Mouse (Mus musculus) G1E (cell line): ENCODE results near the gene Acrbp. TPM values are rescaled to one million over a fixed set of nuclear protein-coding genes. Genes with fewer than 3 reads are reported as not detected.
"Not testable (repeated sequence)": the region's sequence is repeated elsewhere in the genome, so short reads cannot be mapped to it uniquely, and the experiment has no call there.

Source experiments
- ATAC-seq: 2 replicates; pipeline ENCODE4 v1.8.0; 2016; ENCODE audit warnings: mild to moderate bottlenecking; ENCODE audit not compliant: insufficient number of reproducible peaks, poor library complexity, low FRiP score, severe bottlenecking; ENCODE audit errors: extremely low read depth
- DNase-seq: peaks from one replicate; pipeline ENCODE4 v3.0.0; 2012; ENCODE audit warnings: low spot score
- H3K27me3 ChIP-seq: 2 replicates; pipeline ENCODE4 v1.6.1; 2012; ENCODE audit warnings: mild to moderate bottlenecking, low read length, inconsistent platforms; ENCODE audit not compliant: insufficient read depth
- H3K36me3 ChIP-seq: replicated peaks from 2 replicates; pipeline ENCODE3; 2012; ENCODE audit warnings: mild to moderate bottlenecking, inconsistent platforms
- H3K4me1 ChIP-seq: 2 replicates; pipeline ENCODE4 v1.6.1; 2012; ENCODE audit warnings: low read depth, low read length, inconsistent platforms, mixed read lengths; ENCODE audit not compliant: insufficient read depth
- H3K4me3 ChIP-seq: 2 replicates; pipeline ENCODE4 v1.5.1; 2012; ENCODE audit warnings: low read depth, mild to moderate bottlenecking, inconsistent platforms, low read length, moderate library complexity, mixed read lengths
- H3K9me3 ChIP-seq: replicated peaks from 2 replicates; pipeline ENCODE4 v1.6.1; 2012; ENCODE audit warnings: inconsistent platforms
- CTCF ChIP-seq: IDR thresholded peaks from 2 replicates; pipeline ENCODE4 v1.5.1; 2012; ENCODE audit warnings: low read depth, low read length, inconsistent platforms, mixed read lengths
- GATA1 ChIP-seq: IDR thresholded peaks from 2 replicates; pipeline ENCODE4 v1.6.1; 2012; ENCODE audit warnings: borderline replicate concordance, low read length, inconsistent platforms, mixed read lengths
- GATA2 ChIP-seq: IDR thresholded peaks from 2 replicates; pipeline ENCODE4 v1.6.1; 2012; ENCODE audit warnings: low read depth, low read length, inconsistent platforms, borderline replicate concordance
- POLR2AphosphoS5 ChIP-seq: IDR thresholded peaks from 2 replicates; pipeline ENCODE4 v1.6.1; 2012; ENCODE audit warnings: low read depth, low read length, inconsistent platforms; ENCODE audit not compliant: insufficient replicate concordance
- TAL1 ChIP-seq: conservative IDR thresholded peaks from 2 replicates; pipeline ENCODE4 v1.6.1; 2012; ENCODE audit warnings: low read depth, low read length, inconsistent platforms, mixed read lengths
- polyA plus RNA-seq: library from polyadenylated mRNA; stranded (reverse); fragments of >175 nt; gene quantifications from 2 replicates; pipeline ENCODE4 v1.2.3, GENCODE M21; 2012
- total RNA-seq, 2 experiments: library from RNA; stranded (forward) in 1 of 2; stranded (reverse) in 1 of 2; fragments of 200-1000 nt in 1 of 2; fragments of >200 nt in 1 of 2; fragmentation: Nextera tagmentation in 1 of 2; gene quantifications; 2 replicates each; pipeline ENCODE4 v1.2.3; 2014 to 2017

Gene Acrbp
- total and polyA plus RNA-seq, 3 experiments: 4.7 to 16.1 (median 9.4) TPM

GRCm38 (mm10) chr6:125062511-125062910 is 13.0 kb downstream of the Acrbp start:
- TF ChIP-seq GATA1: no peak
- TF ChIP-seq GATA2: no peak
- TF ChIP-seq CTCF: no peak
- no peak for TF ChIP-seq POLR2AphosphoS5
- no peak for TF ChIP-seq TAL1
- DNase-seq: no peak
- Histone ChIP-seq H3K36me3 (no peaks in the 10 kb centered on the region), H3K4me1 (peaks cover 19% of the 10 kb centered on the region), H3K9me3 (no peaks in the 10 kb centered on the region), H3K27me3 (peaks cover 32% of the 10 kb centered on the region), H3K4me3 (no peak overlapping the region)
- no peak for ATAC-seq

GRCm38 (mm10) chr6:125063906-125064305 is 14.4 kb downstream of the Acrbp start:
- ATAC-seq (no peak), DNase-seq (no peak)
- Histone ChIP-seq H3K27me3 (peaks cover 28% of the 10 kb centered on the region), H3K9me3 (no peaks in the 10 kb centered on the region), H3K4me3 (no peak overlapping the region), H3K36me3 (no peaks in the 10 kb centered on the region), H3K4me1 (peaks cover 30% of the 10 kb centered on the region)
- no peak for TF ChIP-seq POLR2AphosphoS5
- TF ChIP-seq GATA2: no peak
- no peak for TF ChIP-seq GATA1
- no peak for TF ChIP-seq CTCF
- no peak for TF ChIP-seq TAL1

- Histone ChIP-seq H3K4me1 (peaks cover 40% of the 10 kb centered on the region), H3K27me3 (peaks cover 27% of the 10 kb centered on the region)
- not testable (repeated sequence) for H3K9me3 ChIP-seq, H3K4me3 ChIP-seq, DNase-seq, H3K36me3 ChIP-seq, ATAC-seq
Observed at GRCm38 (mm10) chr6:125065223-125065622, 15.7 kb downstream of the Acrbp start.

- Histone ChIP-seq H3K36me3 (no peaks in the 10 kb centered on the region), H3K27me3 (peaks cover 8% of the 10 kb centered on the region), H3K4me1 (peaks cover 59% of the 10 kb centered on the region), H3K9me3 (no peaks in the 10 kb centered on the region), H3K4me3 (peak within 1 kb of the TSS; percentile 23; the same call in 1 of the 2 replicates)
- no peak for TF ChIP-seq TAL1
- TF ChIP-seq POLR2AphosphoS5: no peak
- TF ChIP-seq GATA2: no peak
- no peak for TF ChIP-seq GATA1
- no peak for TF ChIP-seq CTCF
- ATAC-seq: no peak
- no peak for DNase-seq
Observed at GRCm38 (mm10) chr6:125067571-125067995, 18.1 kb downstream of the Acrbp start, which contains the start of gene Lpar5. Gene Lpar5 (plus strand): TSS chr6:125067920.

- peaks cover 5% of the 10 kb centered on the region; the same call in 1 of the 2 replicates for H3K27me3 ChIP-seq
- ATAC-seq (peak; percentile 82), DNase-seq (peak; percentile 88)
- no peaks in the 10 kb centered on the region for H3K36me3 ChIP-seq
- H3K4me1 ChIP-seq: peaks cover 68% of the 10 kb centered on the region
- TF ChIP-seq TAL1 (peak; percentile 87), GATA1 (no peak)
- H3K9me3 ChIP-seq: no peaks in the 10 kb centered on the region
- peak overlapping the region; percentile 69 for H3K4me3 ChIP-seq
Observed at GRCm38 (mm10) chr6:125071170-125071895, 21.8 kb downstream of the Acrbp start.

- peak overlapping the region; percentile 69; the same call in 1 of the 2 replicates for H3K4me3 ChIP-seq
- peaks cover 67% of the 10 kb centered on the region for H3K4me1 ChIP-seq
- no peaks in the 10 kb centered on the region for H3K36me3 ChIP-seq
- H3K9me3 ChIP-seq: no peaks in the 10 kb centered on the region
- no peak for DNase-seq
- no peak for TF ChIP-seq TAL1
- TF ChIP-seq GATA2: no peak
- TF ChIP-seq POLR2AphosphoS5: no peak
- TF ChIP-seq CTCF: no peak
- TF ChIP-seq GATA1: no peak
- H3K27me3 ChIP-seq: peaks cover 5% of the 10 kb centered on the region; the same call in 1 of the 2 replicates
- ATAC-seq: 0 out of 2 replicates have a peak, but pooled peaks have one; percentile 6
Observed at GRCm38 (mm10) chr6:125071896-125072279, 22.4 kb downstream of the Acrbp start.
